Mouse (Mus musculus): Measurements from ENCODE around the gene Pla2g2f. TPM values are rescaled to one million over a fixed set of nuclear protein-coding genes. Genes with fewer than 3 reads are reported as not detected.

The Pla2g2f gene
- polyA plus RNA-seq, 1 experiment, result 14.5 TPM

DNA sequence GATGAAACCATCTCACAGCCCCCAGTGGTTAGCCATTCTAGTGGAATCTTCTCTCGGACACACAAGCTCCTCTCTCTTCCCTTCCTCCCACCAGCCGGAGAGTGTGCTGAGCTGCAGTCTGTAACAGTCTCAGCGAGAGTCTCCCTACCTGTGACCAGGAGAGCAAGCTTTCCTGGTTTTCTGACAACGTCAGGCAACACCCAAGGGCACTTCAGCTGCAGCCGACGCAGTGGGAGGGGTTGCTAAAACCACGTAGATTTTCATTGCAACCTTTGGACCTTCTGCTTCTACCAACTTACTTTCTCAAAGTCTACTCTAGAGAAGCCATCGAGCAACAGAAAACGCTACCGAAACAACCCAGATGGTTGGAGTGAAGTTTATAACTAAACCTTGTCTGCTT lies 14.5 kb upstream of the Pla2g2f start:
- H3K4me3 ChIP-seq (ENCODE audit: low read depth, low read length), result no peak overlapping the region
- no peaks in the 10 kb centered on the region for H3K36me3 ChIP-seq (ENCODE audit: control insufficient read depth, insufficient read depth, low read length)
- TF ChIP-seq POLR2A (IDR thresholded peaks at IDR 0.05; ENCODE audit: low read depth, low read length) (no peak), CTCF (IDR thresholded peaks at IDR 0.05; ENCODE audit: extremely low read depth, insufficient read length, insufficient replicate concordance, low read depth, low read length) (no peak)
- H3K27ac ChIP-seq (ENCODE audit: insufficient read depth, low read depth, low read length), result peak overlapping the region; percentile 18; the same call in 1 of the 2 replicates
- H3K4me1 ChIP-seq (ENCODE audit: control insufficient read depth, insufficient read depth, insufficient read length, low read length), result peaks cover 11% of the 10 kb centered on the region; the same call in 1 of the 2 replicates
- 30% methylated on average over 10 of the region's 10 CpGs for WGBS
- no peaks in the 10 kb centered on the region for H3K27me3 ChIP-seq (ENCODE audit: control insufficient read depth, insufficient read depth, low read length)

DNA sequence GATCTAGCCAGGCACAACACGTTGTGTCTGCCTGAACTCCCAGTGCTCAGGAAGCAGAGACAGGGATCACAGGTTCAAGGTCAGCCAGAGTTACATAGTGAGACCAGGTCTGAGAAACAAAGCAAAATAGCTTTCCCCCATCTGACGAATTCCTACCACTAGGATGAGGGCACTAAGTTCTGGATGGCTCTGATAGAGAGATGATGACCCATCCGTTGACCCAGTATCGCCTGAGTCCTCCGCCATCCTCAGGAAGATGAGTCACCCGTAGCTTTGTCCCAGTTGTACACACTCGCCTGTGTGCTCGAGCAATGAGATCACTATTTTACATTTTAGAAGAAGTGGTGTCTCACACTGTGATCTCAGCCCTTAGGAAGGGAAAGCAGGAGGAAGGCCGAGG lies 4.8 kb upstream of the Pla2g2f start:
- 71% methylated on average over 9 of the region's 9 CpGs for WGBS
- Histone ChIP-seq H3K27me3 (ENCODE audit: control insufficient read depth, insufficient read depth, low read length) (no peaks in the 10 kb centered on the region), H3K4me3 (ENCODE audit: low read depth, low read length) (no peak overlapping the region), H3K27ac (ENCODE audit: insufficient read depth, low read depth, low read length) (no peak overlapping the region), H3K4me1 (ENCODE audit: control insufficient read depth, insufficient read depth, insufficient read length, low read length) (no peaks in the 10 kb centered on the region), H3K36me3 (ENCODE audit: control insufficient read depth, insufficient read depth, low read length) (no peaks in the 10 kb centered on the region)
- no peak for TF ChIP-seq POLR2A (IDR thresholded peaks at IDR 0.05; ENCODE audit: low read depth, low read length)
- no peak for TF ChIP-seq CTCF (IDR thresholded peaks at IDR 0.05; ENCODE audit: extremely low read depth, insufficient read length, insufficient replicate concordance, low read depth, low read length)

DNA sequence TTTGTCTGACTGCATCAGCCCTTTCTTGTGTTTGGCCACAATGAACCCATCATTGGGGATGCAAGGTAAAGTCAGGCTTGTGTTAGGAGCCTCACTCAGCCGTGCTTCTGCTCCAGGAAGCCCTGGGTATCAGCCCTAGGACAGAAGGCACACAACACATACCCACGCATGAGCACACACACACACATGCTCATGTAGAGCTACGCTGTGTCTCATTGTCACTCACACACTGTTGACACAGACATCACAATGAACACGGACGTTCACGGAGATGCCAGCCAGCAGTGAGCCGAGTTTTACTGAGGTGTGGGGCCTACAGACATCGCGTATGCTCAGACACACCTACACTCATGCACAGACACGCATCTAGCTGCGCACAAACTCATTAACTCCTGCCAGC lies 1.4 kb downstream of the Pla2g2f start:
- H3K4me3 ChIP-seq (ENCODE audit: low read depth, low read length), result no peak overlapping the region
- no peaks in the 10 kb centered on the region for H3K27me3 ChIP-seq (ENCODE audit: control insufficient read depth, insufficient read depth, low read length)
- H3K4me1 ChIP-seq (ENCODE audit: control insufficient read depth, insufficient read depth, insufficient read length, low read length), result peaks cover 5% of the 10 kb centered on the region; the same call in 1 of the 2 replicates
- TF ChIP-seq CTCF (IDR thresholded peaks at IDR 0.05; ENCODE audit: extremely low read depth, insufficient read length, insufficient replicate concordance, low read depth, low read length) (no peak), POLR2A (IDR thresholded peaks at IDR 0.05; ENCODE audit: low read depth, low read length) (no peak)
- no peak overlapping the region for H3K27ac ChIP-seq (ENCODE audit: insufficient read depth, low read depth, low read length)
- no peaks in the 10 kb centered on the region for H3K36me3 ChIP-seq (ENCODE audit: control insufficient read depth, insufficient read depth, low read length)
- 60% methylated on average over 11 of the region's 11 CpGs for WGBS

DNA sequence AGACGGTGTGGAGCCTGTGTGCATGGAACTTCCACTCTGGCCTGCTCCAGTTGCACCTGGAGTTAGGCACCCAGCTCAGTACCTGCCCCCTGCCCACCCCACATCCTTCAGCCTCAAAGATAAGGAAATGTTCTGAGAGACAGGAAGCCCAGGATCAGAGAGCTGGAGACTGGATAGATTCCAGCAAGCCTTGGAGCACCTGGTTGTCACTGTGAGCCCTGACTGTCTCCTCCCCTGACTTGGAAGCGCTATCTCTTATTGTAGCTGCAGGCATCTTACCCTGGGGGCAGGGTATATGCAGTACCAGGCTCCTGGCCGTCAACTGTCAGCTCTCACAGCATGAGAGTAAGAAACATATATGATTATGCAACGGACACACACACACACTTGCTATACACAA lies 2.0 kb downstream of the Pla2g2f start:
- Histone ChIP-seq H3K4me1 (ENCODE audit: control insufficient read depth, insufficient read depth, insufficient read length, low read length) (peaks cover 5% of the 10 kb centered on the region; the same call in 1 of the 2 replicates), H3K27me3 (ENCODE audit: control insufficient read depth, insufficient read depth, low read length) (no peaks in the 10 kb centered on the region), H3K36me3 (ENCODE audit: control insufficient read depth, insufficient read depth, low read length) (no peaks in the 10 kb centered on the region), H3K27ac (ENCODE audit: insufficient read depth, low read depth, low read length) (no peak overlapping the region), H3K4me3 (ENCODE audit: low read depth, low read length) (no peak overlapping the region)
- 31% methylated on average over 4 of the region's 4 CpGs for WGBS
- no peak for TF ChIP-seq POLR2A (IDR thresholded peaks at IDR 0.05; ENCODE audit: low read depth, low read length)
- no peak for TF ChIP-seq CTCF (IDR thresholded peaks at IDR 0.05; ENCODE audit: extremely low read depth, insufficient read length, insufficient replicate concordance, low read depth, low read length)

DNA sequence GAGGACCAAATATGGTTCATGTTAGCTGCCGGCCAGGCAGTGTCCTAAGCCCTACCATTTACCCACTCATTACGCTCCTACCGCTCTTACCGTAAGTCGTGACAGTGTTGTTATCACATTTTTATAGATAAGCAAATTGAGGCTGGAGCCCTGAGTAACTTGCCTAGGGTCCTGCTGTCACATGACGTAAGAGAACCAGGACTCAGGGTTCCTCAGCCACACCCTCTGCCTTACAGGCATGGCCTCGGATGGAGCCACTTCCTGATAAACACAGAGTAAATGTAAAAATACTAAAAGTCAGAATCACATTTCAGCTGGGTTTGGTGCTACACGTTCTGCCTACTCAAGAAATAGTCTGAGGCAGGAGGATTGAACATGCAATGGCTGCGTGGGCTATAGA lies 3.0 kb downstream of the Pla2g2f start:
- Histone ChIP-seq H3K36me3 (ENCODE audit: control insufficient read depth, insufficient read depth, low read length) (no peaks in the 10 kb centered on the region), H3K4me1 (ENCODE audit: control insufficient read depth, insufficient read depth, insufficient read length, low read length) (peaks cover 5% of the 10 kb centered on the region; the same call in 1 of the 2 replicates), H3K27me3 (ENCODE audit: control insufficient read depth, insufficient read depth, low read length) (no peaks in the 10 kb centered on the region), H3K4me3 (ENCODE audit: low read depth, low read length) (no peak overlapping the region), H3K27ac (ENCODE audit: insufficient read depth, low read depth, low read length) (no peak overlapping the region)
- 37% methylated on average over 9 of the region's 9 CpGs for WGBS
- TF ChIP-seq CTCF (IDR thresholded peaks at IDR 0.05; ENCODE audit: extremely low read depth, insufficient read length, insufficient replicate concordance, low read depth, low read length), result no peak
- TF ChIP-seq POLR2A (IDR thresholded peaks at IDR 0.05; ENCODE audit: low read depth, low read length), result no peak

DNA sequence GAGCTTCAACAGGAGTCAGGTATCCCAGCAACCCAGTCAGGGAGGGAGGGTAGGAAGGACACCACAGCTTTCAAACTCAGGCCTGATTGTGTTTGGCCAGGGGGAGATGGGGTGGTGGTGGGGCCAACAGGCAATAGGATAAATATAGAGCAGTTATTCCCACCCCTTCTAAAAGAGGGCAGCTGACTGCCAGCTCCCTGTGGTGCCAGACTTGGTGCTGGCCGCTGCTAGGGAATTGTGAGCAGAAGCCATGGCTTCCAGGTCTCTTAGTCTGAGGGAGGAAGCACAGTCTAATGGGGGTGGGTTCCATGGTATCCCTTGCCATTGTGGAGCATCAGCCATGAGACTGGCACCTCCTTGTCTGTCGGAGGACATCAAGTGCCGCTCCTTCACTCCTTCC lies 3.8 kb downstream of the Pla2g2f start:
- Histone ChIP-seq H3K27me3 (ENCODE audit: control insufficient read depth, insufficient read depth, low read length) (no peaks in the 10 kb centered on the region), H3K27ac (ENCODE audit: insufficient read depth, low read depth, low read length) (no peak overlapping the region), H3K36me3 (ENCODE audit: control insufficient read depth, insufficient read depth, low read length) (no peaks in the 10 kb centered on the region), H3K4me1 (ENCODE audit: control insufficient read depth, insufficient read depth, insufficient read length, low read length) (peaks cover 5% of the 10 kb centered on the region; the same call in 1 of the 2 replicates), H3K4me3 (ENCODE audit: low read depth, low read length) (no peak overlapping the region)
- 97% methylated on average over 3 of the region's 3 CpGs for WGBS
- no peak for TF ChIP-seq CTCF (IDR thresholded peaks at IDR 0.05; ENCODE audit: extremely low read depth, insufficient read length, insufficient replicate concordance, low read depth, low read length)
- TF ChIP-seq POLR2A (IDR thresholded peaks at IDR 0.05; ENCODE audit: low read depth, low read length), result no peak

DNA sequence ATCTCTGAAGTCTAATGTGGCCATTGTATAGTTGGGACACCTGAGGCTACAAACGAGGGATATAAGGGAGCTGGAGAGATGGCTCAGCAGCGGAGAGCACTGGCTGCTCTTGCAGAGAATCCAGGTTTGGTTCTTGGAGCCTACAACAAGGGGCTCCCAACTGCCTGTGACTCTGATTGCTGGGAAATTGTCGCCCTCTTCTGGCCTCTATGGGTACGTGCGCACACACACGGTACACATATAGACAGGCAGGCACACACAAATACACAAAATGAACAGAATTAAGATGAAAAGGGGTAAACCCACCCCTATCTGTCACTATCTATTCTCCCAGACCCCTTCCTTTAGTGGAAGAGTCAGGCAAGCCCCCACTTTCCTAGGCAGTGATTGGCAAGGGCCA lies 4.8 kb downstream of the Pla2g2f start:
- TF ChIP-seq POLR2A (IDR thresholded peaks at IDR 0.05; ENCODE audit: low read depth, low read length), result no peak
- no peak for TF ChIP-seq CTCF (IDR thresholded peaks at IDR 0.05; ENCODE audit: extremely low read depth, insufficient read length, insufficient replicate concordance, low read depth, low read length)
- Histone ChIP-seq H3K27me3 (ENCODE audit: control insufficient read depth, insufficient read depth, low read length) (no peaks in the 10 kb centered on the region), H3K27ac (ENCODE audit: insufficient read depth, low read depth, low read length) (no peak overlapping the region), H3K4me1 (ENCODE audit: control insufficient read depth, insufficient read depth, insufficient read length, low read length) (peaks cover 12% of the 10 kb centered on the region), H3K4me3 (ENCODE audit: low read depth, low read length) (no peak overlapping the region), H3K36me3 (ENCODE audit: control insufficient read depth, insufficient read depth, low read length) (no peaks in the 10 kb centered on the region)
- 97% methylated on average over 6 of the region's 6 CpGs for WGBS
